Mouse (Mus musculus) lung, embryonic 14.5 days (tissue): ENCODE measurements around the gene Fbxw7. TPM values are rescaled to one million over a fixed set of nuclear protein-coding genes. Genes with fewer than 3 reads are reported as not detected.

Source experiments
- ATAC-seq: fragments of 200-750 bp; cut with Nextera tagmentation; 2 replicates; pipeline ENCODE4 v1.8.0; 2017; ENCODE audit warnings: mild to moderate bottlenecking, moderate TSS enrichment, moderate library complexity; ENCODE audit not compliant: insufficient read depth
- DNase-seq: peaks from one replicate; pipeline ENCODE4 v3.0.0-alpha.2; 2015
- H3K27ac ChIP-seq: fragments of 300-500 bp; sonication (generic); 2 replicates; pipeline ENCODE4 v1.5.1; 2014; ENCODE audit warnings: low read depth, mild to moderate bottlenecking, moderate library complexity
- H3K27me3 ChIP-seq: fragments of 300-500 bp; sonication (generic); 2 replicates; pipeline ENCODE4 v1.6.1; 2014; ENCODE audit warnings: low read length, control low read depth; ENCODE audit not compliant: insufficient read depth
- H3K36me3 ChIP-seq: fragments of 300-500 bp; sonication (generic); 2 replicates; pipeline ENCODE4 v1.6.1; 2014; ENCODE audit warnings: control low read depth; ENCODE audit not compliant: insufficient read depth
- H3K4me1 ChIP-seq: fragments of 300-500 bp; sonication (generic); 2 replicates; pipeline ENCODE4 v1.6.1; 2014; ENCODE audit warnings: antibody characterized with exemption, control low read depth; ENCODE audit not compliant: insufficient read depth
- H3K4me2 ChIP-seq: fragments of 300-500 bp; sonication (generic); 2 replicates; pipeline ENCODE4 v1.6.1; 2014; ENCODE audit warnings: mild to moderate bottlenecking
- H3K4me3 ChIP-seq: fragments of 300-500 bp; sonication (generic); 2 replicates; pipeline ENCODE4 v1.5.1; 2014; ENCODE audit warnings: low read depth, low read length
- H3K9ac ChIP-seq: fragments of 300-500 bp; sonication (generic); 2 replicates; pipeline ENCODE4 v1.6.1; 2014
- H3K9me3 ChIP-seq: fragments of 300-500 bp; sonication (generic); 2 replicates; pipeline ENCODE4 v1.6.1; 2016; ENCODE audit warnings: low read depth, low read length, control low read depth
- CTCF ChIP-seq: IDR thresholded peaks from 2 replicates; pipeline ENCODE4 v1.5.1; 2016; ENCODE audit warnings: antibody characterized with exemption, low read depth
- WGBS: fragments of 180-500 bp; shearing (Covaris S2); extraction: QIAGEN DNeasy Blood & Tissue Kit; methylation state at CpG from one replicate; pipeline ENCODE4 v1.1.7; 2014; 5-methylcytosine and 5-hydroxymethylcytosine counted together
- polyA plus RNA-seq: library from polyadenylated mRNA; unstranded; fragments of >200 nt; fragmentation: Nextera tagmentation; extraction: Ambion mirVana; gene quantifications from 2 replicates; pipeline ENCODE4 v1.2.1, GENCODE M21; 2014

The Fbxw7 gene
- polyA plus RNA-seq, 1 experiment from 2014 or later: 9.8 TPM

DNA sequence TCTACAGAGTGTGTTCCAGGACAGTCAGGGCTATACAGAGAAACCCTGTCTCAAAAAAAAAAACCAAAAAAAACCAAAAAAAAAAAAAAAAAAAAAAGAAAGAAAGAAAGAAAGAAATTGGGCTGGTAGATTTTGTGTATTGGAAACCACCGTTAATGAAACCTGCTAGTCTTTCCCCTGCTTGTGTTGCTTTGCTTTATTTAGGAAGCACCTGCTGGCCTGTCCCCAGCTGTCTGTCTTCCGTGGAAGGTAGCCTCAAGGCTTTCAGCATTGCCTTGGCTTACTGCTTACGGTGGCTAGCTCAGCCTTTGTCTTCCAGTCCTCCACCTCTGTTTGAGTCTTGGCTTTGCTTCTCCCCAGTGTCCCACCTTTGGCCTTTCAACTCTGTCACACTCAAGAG is 11.9 kb downstream of the Fbxw7 start:
- Histone ChIP-seq H3K9ac (no peak overlapping the region), H3K9me3 (no peaks in the 10 kb centered on the region), H3K4me3 (no peak overlapping the region), H3K27ac (no peak overlapping the region), H3K36me3 (no peaks in the 10 kb centered on the region), H3K4me1 (no peaks in the 10 kb centered on the region), H3K4me2 (no peak overlapping the region), H3K27me3 (no peaks in the 10 kb centered on the region)
- no peak for TF ChIP-seq CTCF
- no peak for ATAC-seq
- 82% methylated on average over 3 of the region's 3 CpGs for WGBS
- DNase-seq: no peak

DNA sequence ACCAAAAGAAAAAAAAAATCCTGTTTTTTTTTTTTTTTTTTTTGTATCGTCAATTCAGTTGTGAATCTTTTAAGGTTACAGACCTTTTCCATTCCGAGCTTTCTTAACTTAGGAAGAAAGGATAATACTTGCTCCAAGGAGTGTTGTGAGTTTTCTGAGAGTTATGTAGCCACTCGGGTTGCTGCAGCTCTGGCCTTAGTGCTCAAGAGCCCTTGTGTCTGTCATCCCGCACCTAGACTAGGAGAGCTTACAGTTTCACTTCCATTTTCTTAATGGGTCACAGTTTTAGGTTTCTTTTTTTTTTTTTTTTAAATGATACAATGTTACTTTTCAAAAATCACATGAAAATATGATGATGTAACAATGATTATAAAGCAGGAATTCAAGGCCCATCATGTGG is 12.5 kb downstream of the Fbxw7 start:
- H3K9me3 ChIP-seq: no peaks in the 10 kb centered on the region
- 62% methylated on average over 4 of the region's 4 CpGs for WGBS
- H3K4me2 ChIP-seq: no peak overlapping the region
- no peak overlapping the region for H3K4me3 ChIP-seq
- DNase-seq (no peak), ATAC-seq (no peak)
- H3K36me3 ChIP-seq: no peaks in the 10 kb centered on the region
- TF ChIP-seq CTCF: no peak
- H3K9ac ChIP-seq: no peak overlapping the region
- H3K4me1 ChIP-seq: no peaks in the 10 kb centered on the region
- H3K27me3 ChIP-seq: no peaks in the 10 kb centered on the region
- no peak overlapping the region for H3K27ac ChIP-seq

DNA sequence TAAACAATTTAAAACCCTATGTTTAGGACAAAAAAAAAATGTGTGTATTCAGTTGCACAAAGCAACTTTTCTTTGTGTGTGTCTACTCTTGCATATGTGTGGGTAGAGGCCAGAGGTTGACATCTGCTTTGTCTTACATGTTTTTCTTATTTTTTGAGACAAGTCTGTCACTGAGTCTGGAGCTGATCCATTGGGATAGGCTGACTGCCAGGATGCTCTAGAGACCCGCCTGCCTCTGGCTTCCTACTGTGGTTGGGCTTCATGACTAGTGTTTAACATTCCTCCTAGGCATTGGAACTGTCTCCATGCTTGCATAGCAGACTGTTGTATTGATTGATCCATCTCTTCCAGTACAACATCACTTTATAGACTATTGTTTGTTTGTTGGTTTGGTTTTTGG is 14.3 kb downstream of the Fbxw7 start:
- no peaks in the 10 kb centered on the region for H3K9me3 ChIP-seq
- TF ChIP-seq CTCF: no peak
- H3K27me3 ChIP-seq: no peaks in the 10 kb centered on the region
- H3K4me2 ChIP-seq: no peak overlapping the region
- no peaks in the 10 kb centered on the region for H3K4me1 ChIP-seq
- H3K4me3 ChIP-seq: no peak overlapping the region
- H3K27ac ChIP-seq: no peak overlapping the region
- no peak overlapping the region for H3K9ac ChIP-seq
- ATAC-seq (no peak), DNase-seq (no peak)
- WGBS: 72% methylated on average over 1 of the region's 1 CpGs
- no peaks in the 10 kb centered on the region for H3K36me3 ChIP-seq

DNA sequence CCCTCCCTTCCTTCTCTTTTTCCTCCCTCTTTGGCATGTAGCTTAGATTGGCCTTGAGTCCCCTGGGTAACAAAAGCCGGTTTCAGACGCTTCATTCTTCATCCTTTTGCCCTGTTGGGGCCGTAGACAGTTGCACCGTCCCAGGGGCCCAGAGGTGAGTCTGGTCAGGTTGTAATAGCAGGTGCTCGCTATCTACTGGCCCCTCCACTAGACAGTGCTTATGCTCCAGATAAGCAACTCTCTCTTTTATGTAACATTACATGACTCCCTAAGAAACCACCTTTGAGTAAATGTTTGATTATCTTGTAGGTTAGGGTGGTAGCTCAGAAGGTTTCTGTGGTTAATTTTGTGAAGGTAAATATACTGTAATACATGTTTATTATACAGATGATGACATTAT is 21.0 kb downstream of the Fbxw7 start:
- WGBS: 49% methylated on average over 5 of the region's 5 CpGs
- no peaks in the 10 kb centered on the region for H3K36me3 ChIP-seq
- no peak for TF ChIP-seq CTCF

DNA sequence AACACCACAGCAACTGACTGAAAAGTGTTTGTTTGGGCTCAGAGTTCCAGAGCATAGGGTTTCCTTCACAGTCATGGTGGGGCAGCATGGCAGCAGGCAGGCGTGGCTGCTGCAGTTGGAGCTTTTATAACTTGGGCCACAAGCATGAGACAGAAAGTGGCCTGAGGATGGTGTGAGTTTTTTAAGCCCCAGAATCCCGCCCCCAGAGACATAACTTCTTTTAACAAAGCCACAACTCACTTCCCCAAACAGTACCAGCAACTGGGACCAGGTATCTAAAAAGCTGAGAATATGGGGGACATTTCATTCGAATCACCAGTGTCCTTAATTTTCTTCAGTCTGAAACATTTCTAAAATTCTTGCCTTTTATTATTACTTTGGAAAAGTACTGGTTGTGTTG is 22.9 kb downstream of the Fbxw7 start:
- no peak overlapping the region for H3K4me3 ChIP-seq
- no peak overlapping the region for H3K27ac ChIP-seq
- H3K4me1 ChIP-seq: no peaks in the 10 kb centered on the region
- WGBS: 85% methylated on average over 3 of the region's 3 CpGs
- ATAC-seq: no peak
- DNase-seq: no peak
- H3K36me3 ChIP-seq: no peaks in the 10 kb centered on the region
- no peak overlapping the region for H3K4me2 ChIP-seq
- H3K27me3 ChIP-seq: no peaks in the 10 kb centered on the region
- no peak overlapping the region for H3K9ac ChIP-seq
- H3K9me3 ChIP-seq: no peaks in the 10 kb centered on the region
- no peak for TF ChIP-seq CTCF

More for the DNA sequence above, 21.0 kb downstream of the Fbxw7 start:
- no peak overlapping the region for H3K9ac ChIP-seq
- H3K27ac ChIP-seq: no peak overlapping the region
- no peaks in the 10 kb centered on the region for H3K9me3 ChIP-seq
- no peak for DNase-seq
- H3K4me2 ChIP-seq: no peak overlapping the region
- H3K4me3 ChIP-seq: no peak overlapping the region
- H3K4me1 ChIP-seq: no peaks in the 10 kb centered on the region
- no peak for ATAC-seq
- H3K27me3 ChIP-seq: no peaks in the 10 kb centered on the region

DNA sequence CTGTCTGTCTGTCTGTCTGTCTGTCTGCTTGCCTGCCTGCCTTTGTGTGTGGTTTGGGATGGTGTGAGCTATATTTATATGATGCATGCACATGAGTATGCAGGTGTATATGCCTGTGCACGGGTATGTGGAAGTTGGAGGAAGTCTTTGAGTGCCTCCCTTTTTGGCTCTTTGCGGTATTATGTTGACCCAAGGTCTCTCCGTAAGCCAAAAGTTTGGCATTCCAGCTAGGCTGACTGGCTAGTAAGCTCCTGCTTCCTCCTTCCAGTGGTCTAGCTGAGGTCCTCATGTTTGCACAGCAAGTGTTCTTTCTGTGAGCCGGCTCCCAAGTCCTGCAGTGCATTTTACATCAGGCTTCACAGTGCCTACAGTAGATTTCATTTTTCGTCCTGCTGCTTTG is 24.4 kb downstream of the Fbxw7 start:
- H3K27ac ChIP-seq: peak overlapping the region; percentile 47; the same call in 1 of the 2 replicates
- H3K27me3 ChIP-seq: no peaks in the 10 kb centered on the region
- H3K4me2 ChIP-seq: no peak overlapping the region
- H3K4me3 ChIP-seq: no peak overlapping the region
- WGBS: 67% methylated on average over 5 of the region's 5 CpGs
- no peaks in the 10 kb centered on the region for H3K4me1 ChIP-seq
- no peak overlapping the region for H3K9ac ChIP-seq
- no peaks in the 10 kb centered on the region for H3K9me3 ChIP-seq
- no peak for ATAC-seq
- peak; percentile 54 for DNase-seq
- no peak for TF ChIP-seq CTCF
- H3K36me3 ChIP-seq: no peaks in the 10 kb centered on the region

DNA sequence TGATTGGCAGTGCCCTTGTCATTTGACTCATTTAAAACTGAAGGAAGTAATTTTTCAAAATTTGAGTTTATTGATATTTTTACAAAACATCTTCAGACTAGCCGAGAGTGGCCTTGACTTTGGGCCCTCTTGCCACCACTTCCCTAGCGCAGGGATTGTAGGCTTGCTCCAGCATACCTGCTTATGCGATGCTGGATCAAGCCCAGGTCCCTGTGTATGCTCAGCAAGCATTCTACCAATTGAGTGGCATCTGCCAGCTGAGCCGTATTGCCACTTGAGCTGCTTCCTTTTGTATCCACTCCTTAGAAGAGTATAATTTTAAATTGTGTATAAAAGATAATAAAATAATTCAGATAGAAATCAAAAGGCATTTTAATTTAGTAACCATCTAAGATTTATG is 26.2 kb downstream of the Fbxw7 start:
- DNase-seq: no peak
- Histone ChIP-seq H3K9me3 (no peaks in the 10 kb centered on the region), H3K4me2 (no peak overlapping the region), H3K4me1 (no peaks in the 10 kb centered on the region), H3K9ac (no peak overlapping the region), H3K4me3 (no peak overlapping the region), H3K27me3 (no peaks in the 10 kb centered on the region), H3K36me3 (no peaks in the 10 kb centered on the region), H3K27ac (no peak overlapping the region)
- TF ChIP-seq CTCF: no peak
- WGBS: 80% methylated on average over 4 of the region's 4 CpGs
- no peak for ATAC-seq

DNA sequence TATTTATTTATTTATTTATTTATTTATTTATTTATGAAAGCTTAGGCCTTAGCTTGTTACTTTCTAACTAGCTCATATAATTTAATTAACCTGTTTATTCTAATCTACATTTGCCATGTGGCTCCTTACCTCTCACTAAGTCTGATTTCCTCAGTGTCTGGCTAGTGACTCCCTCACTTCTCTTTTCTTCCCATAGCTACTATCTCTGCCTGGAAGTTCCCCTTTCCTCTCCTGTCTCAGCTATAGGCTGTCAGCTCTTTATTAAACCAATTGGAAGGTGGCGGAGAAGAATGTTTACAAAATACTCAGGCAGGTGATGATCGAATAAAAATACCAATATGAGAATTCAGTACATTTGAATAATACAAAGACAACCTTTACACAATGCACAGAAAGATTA is 27.7 kb downstream of the Fbxw7 start:
- no peak; the same call in 1 of the 2 replicates for ATAC-seq
- H3K4me3 ChIP-seq: no peak overlapping the region
- WGBS: 74% methylated on average over 2 of the region's 2 CpGs
- H3K4me2 ChIP-seq: no peak overlapping the region
- H3K36me3 ChIP-seq: no peaks in the 10 kb centered on the region
- no peak overlapping the region for H3K27ac ChIP-seq
- TF ChIP-seq CTCF: no peak
- H3K9me3 ChIP-seq: no peaks in the 10 kb centered on the region
- no peak for DNase-seq
- no peaks in the 10 kb centered on the region for H3K4me1 ChIP-seq
- no peaks in the 10 kb centered on the region for H3K27me3 ChIP-seq
- H3K9ac ChIP-seq: no peak overlapping the region
